Mouse (Mus musculus) heart, adult 2 months (tissue): Measurements from ENCODE around the gene Ccdc91. TPM values are rescaled to one million over a fixed set of nuclear protein-coding genes. Genes with fewer than 3 reads are reported as not detected.

ENCODE experiments used
- DNase-seq, 2 experiments: peaks; one replicate each; pipeline ENCODE4 v3.0.0; 2021
- H3K27ac ChIP-seq: fragments of 200-600 bp; 2 replicates; pipeline ENCODE4 v1.8.1; 2022
- H3K27me3 ChIP-seq: fragments of 200-500 bp; 2 replicates; pipeline ENCODE4 v1.6.1; 2012; ENCODE audit warnings: mild to moderate bottlenecking, low read length, inconsistent platforms, mixed read lengths; ENCODE audit not compliant: control insufficient read depth, insufficient read depth
- H3K36me3 ChIP-seq: fragments of 200-500 bp; 2 replicates; pipeline ENCODE4 v1.6.1; 2012; ENCODE audit warnings: low read length, inconsistent platforms; ENCODE audit not compliant: control insufficient read depth, insufficient read depth
- H3K4me1 ChIP-seq: fragments of 200-500 bp; 2 replicates; pipeline ENCODE4 v1.6.1; 2011; ENCODE audit warnings: low read length; ENCODE audit not compliant: control insufficient read depth, insufficient read depth
- H3K4me3 ChIP-seq: fragments of 200-600 bp; 2 replicates; pipeline ENCODE4 v1.8.1; 2022
- H3K79me2 ChIP-seq: fragments of 200-500 bp; replicated peaks from 2 replicates; pipeline ENCODE4 v1.6.1; 2012; ENCODE audit warnings: mild to moderate bottlenecking, inconsistent platforms, low read length, moderate library complexity, mixed read lengths; ENCODE audit not compliant: control insufficient read depth, insufficient read depth
- H3K9ac ChIP-seq: fragments of 200-500 bp; 2 replicates; pipeline ENCODE4 v1.6.1; 2012; ENCODE audit warnings: low read depth, mild to moderate bottlenecking, control low read depth, inconsistent platforms, low read length, mixed read lengths
- CTCF ChIP-seq: fragments of 200-600 bp; IDR thresholded peaks from 2 replicates; pipeline ENCODE4 v1.8.1; 2022; ENCODE audit warnings: antibody characterized with exemption, mild to moderate bottlenecking, moderate library complexity
- EP300 ChIP-seq: fragments of 200-500 bp; IDR thresholded peaks from 2 replicates; pipeline ENCODE4 v1.6.1; 2011; ENCODE audit warnings: low read depth, low read length, control low read depth; ENCODE audit not compliant: insufficient read depth
- POLR2A ChIP-seq: fragments of 200-500 bp; IDR thresholded peaks from 2 replicates; pipeline ENCODE4 v1.6.1; 2011; ENCODE audit warnings: mild to moderate bottlenecking, low read depth, low read length, control low read depth; ENCODE audit not compliant: insufficient read depth
- WGBS: fragments of 180-500 bp; shearing (Covaris S2); methylation state at CpG from one replicate; pipeline ENCODE4 v1.1.7; 2018; 5-methylcytosine and 5-hydroxymethylcytosine counted together
- intact Hi-C: fragments of 180-260 bp; cut with DNase I; formaldehyde crosslinking; loops from one replicate; pipeline ENCODE4 v1.15.1; 2025
- polyA plus RNA-seq: library from polyadenylated mRNA; depleted of rRNA; stranded (reverse); fragments of >200 nt; gene quantifications from 2 replicates; pipeline ENCODE4 v1.2.3, GENCODE M21; 2012
- total RNA-seq, 2 experiments: library from RNA; stranded (reverse); gene quantifications; 2 replicates each; pipeline ENCODE4 v1.2.3; 2021

Ccdc91 gene
- total and polyA plus RNA-seq, 3 experiments = 16.2 to 27.7 (median 27.2) TPM

- no peak overlapping the region for H3K4me3 ChIP-seq
- 68% methylated on average over 2 of the region's 2 CpGs for whole genome bisulfite sequencing
Observed at GRCm38 (mm10) chr6:147615306-147615705, 139.7 kb downstream of the Ccdc91 start.

GRCm38 (mm10) chr6:147623142-147623541 lies 147.5 kb downstream of the Ccdc91 start:
- Histone ChIP-seq H3K79me2 (no peaks in the 10 kb centered on the region), H3K27me3 (no peaks in the 10 kb centered on the region), H3K4me1 (no peaks in the 10 kb centered on the region), H3K4me3 (no peak overlapping the region), H3K36me3 (no peaks in the 10 kb centered on the region), H3K9ac (no peak overlapping the region), H3K27ac (no peak overlapping the region)
- TF ChIP-seq EP300 (no peak), CTCF (no peak), POLR2A (no peak)
- intact Hi-C loops = no loop called here
- 86% methylated on average over 3 of the region's 3 CpGs for WGBS
- no peak for DNase-seq

More at GRCm38 (mm10) chr6:147615306-147615705, 139.7 kb downstream of the Ccdc91 start:
- Histone ChIP-seq H3K79me2 (no peaks in the 10 kb centered on the region), H3K27ac (no peak overlapping the region), H3K4me1 (no peaks in the 10 kb centered on the region), H3K27me3 (no peaks in the 10 kb centered on the region), H3K9ac (no peak overlapping the region), H3K36me3 (no peaks in the 10 kb centered on the region)
- no peak for DNase-seq
- TF ChIP-seq POLR2A (no peak), EP300 (no peak), CTCF (no peak)
- intact Hi-C loops = no loop called here

- Histone ChIP-seq H3K27ac (peak overlapping the region; percentile 33; the same call in 1 of the 2 replicates), H3K4me1 (peaks cover 3% of the 10 kb centered on the region)
- intact Hi-C loops = no loop called here
Observed at GRCm38 (mm10) chr6:147636464-147636863, 160.8 kb downstream of the Ccdc91 start.

DNA sequence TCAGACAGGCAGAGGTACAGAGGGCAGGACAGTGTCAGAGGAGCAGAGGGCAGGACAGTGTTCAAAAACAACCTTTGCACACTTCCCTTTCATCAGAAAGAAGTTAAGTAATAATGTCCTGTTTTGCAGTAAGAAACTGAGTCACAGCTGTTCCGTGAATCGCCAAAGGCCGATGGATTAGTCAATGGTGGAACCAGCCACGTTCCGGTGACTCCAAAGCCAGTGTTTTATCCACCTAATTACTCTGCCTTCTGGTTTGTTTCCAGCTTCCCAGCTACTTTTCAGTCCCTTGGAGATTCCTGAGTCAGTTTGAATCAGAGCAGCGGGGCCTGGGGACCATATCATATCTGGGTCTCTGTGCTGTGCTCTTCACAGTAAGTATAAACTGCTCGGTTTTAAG lies 168.2 kb downstream of the Ccdc91 start:
- Histone ChIP-seq H3K36me3 (no peaks in the 10 kb centered on the region), H3K4me3 (no peak overlapping the region), H3K9ac (no peak overlapping the region), H3K27me3 (no peaks in the 10 kb centered on the region), H3K4me1 (no peaks in the 10 kb centered on the region), H3K79me2 (no peaks in the 10 kb centered on the region), H3K27ac (no peak overlapping the region)
- DNase-seq = no peak
- intact Hi-C loops = no loop called here
- TF ChIP-seq EP300 (no peak), POLR2A (no peak), CTCF (no peak)
- WGBS = 82% methylated on average over 7 of the region's 7 CpGs

More at GRCm38 (mm10) chr6:147636464-147636863, 160.8 kb downstream of the Ccdc91 start:
- WGBS = 32% methylated on average over 5 of the region's 5 CpGs
- no peak for DNase-seq
- TF ChIP-seq CTCF (no peak), POLR2A (no peak), EP300 (no peak)
- no peak overlapping the region for H3K4me3 ChIP-seq
- no peak overlapping the region for H3K9ac ChIP-seq
- H3K36me3 ChIP-seq = peaks cover 3% of the 10 kb centered on the region; the same call in 1 of the 2 replicates
- H3K79me2 ChIP-seq = no peaks in the 10 kb centered on the region
- no peaks in the 10 kb centered on the region; the same call in 1 of the 2 replicates for H3K27me3 ChIP-seq

DNA sequence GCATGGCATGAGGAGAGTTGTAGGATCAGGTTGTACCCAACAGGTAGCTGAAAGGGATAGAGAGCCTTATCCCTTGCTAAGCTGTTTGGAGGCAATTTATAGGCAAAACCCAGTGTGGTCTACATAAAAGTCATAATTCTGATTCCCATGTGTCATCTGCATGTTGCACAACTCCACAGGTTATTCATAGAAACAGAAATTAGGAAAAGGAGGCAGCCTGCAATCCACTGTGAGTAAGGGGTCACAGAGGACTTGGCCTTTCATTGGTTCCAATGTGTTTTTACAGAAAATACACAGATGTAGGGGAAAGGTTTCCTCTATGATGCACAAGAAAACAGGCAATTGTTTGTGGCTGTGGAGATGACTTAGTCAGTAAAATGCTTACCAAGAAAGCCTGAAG lies 168.8 kb downstream of the Ccdc91 start:
- Histone ChIP-seq H3K9ac (no peak overlapping the region), H3K4me1 (no peaks in the 10 kb centered on the region), H3K4me3 (no peak overlapping the region), H3K36me3 (no peaks in the 10 kb centered on the region), H3K79me2 (no peaks in the 10 kb centered on the region), H3K27me3 (no peaks in the 10 kb centered on the region), H3K27ac (no peak overlapping the region)
- TF ChIP-seq CTCF = no peak
- TF ChIP-seq EP300 = no peak
- no peak for TF ChIP-seq POLR2A
- intact Hi-C loops = no loop called here
- DNase-seq = no peak

DNA sequence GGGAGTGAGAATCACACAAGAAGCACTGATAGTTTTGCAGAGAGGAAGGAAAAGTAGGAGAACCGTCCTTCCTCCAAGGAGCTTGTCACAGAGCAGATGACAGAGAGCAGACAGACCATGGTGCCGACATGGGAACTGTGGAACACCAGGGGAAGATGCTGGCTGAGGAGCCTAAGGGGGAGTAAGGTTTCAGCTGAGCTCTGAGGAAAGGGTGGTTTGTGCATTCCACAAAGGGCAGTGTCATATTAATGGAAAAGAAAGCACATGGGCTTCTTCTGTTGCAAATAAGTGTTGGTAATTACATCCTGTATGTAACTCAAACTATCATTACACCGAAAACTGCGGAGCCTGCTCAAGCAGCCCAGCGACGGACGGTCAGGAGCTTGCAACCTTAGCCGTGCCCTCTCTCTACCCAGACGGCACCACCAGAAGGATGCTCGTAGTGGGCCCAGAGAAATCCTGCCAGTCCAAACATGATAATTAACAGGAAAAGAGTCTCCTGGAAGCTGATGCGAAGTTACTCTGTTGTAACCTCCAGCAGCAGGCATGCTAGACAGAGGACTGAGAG lies 170.9 kb downstream of the Ccdc91 start:
- Histone ChIP-seq H3K4me3 (no peak overlapping the region), H3K27me3 (no peaks in the 10 kb centered on the region), H3K79me2 (no peaks in the 10 kb centered on the region), H3K9ac (no peak overlapping the region), H3K27ac (no peak overlapping the region), H3K4me1 (no peaks in the 10 kb centered on the region), H3K36me3 (no peaks in the 10 kb centered on the region)
- intact Hi-C loops = no loop called here
- DNase-seq = no peak
- TF ChIP-seq EP300 = no peak
- no peak for TF ChIP-seq CTCF
- no peak for TF ChIP-seq POLR2A
- WGBS = 59% methylated on average over 11 of the region's 11 CpGs
